Mouse (Mus musculus) cortical plate, adult 2 months (tissue): ENCODE measurements at regions not wholly inside any gene's neighbourhood (a gene's known extent, or its start where the extent isn't known, plus 50 kb on each side); places are given as distances from the start of the nearest gene placed in this dataset.

Experiments used
- H3K27ac ChIP-seq: fragments of 200-500 bp; 2 replicates; pipeline ENCODE4 v1.5.1; 2012; ENCODE audit warnings: low read length, control low read depth, inconsistent platforms; ENCODE audit not compliant: insufficient read depth
- H3K4me1 ChIP-seq: fragments of 200-500 bp; 2 replicates; pipeline ENCODE4 v1.6.1; 2011; ENCODE audit warnings: low read length; ENCODE audit not compliant: control insufficient read depth, insufficient read depth
- H3K4me3 ChIP-seq: fragments of 200-500 bp; 2 replicates; pipeline ENCODE4 v1.5.1; 2011; ENCODE audit warnings: mild to moderate bottlenecking, low read length, control low read depth; ENCODE audit not compliant: insufficient read depth
- CTCF ChIP-seq: fragments of 200-500 bp; IDR thresholded peaks from 2 replicates; pipeline ENCODE4 v1.5.1; 2011; ENCODE audit warnings: mild to moderate bottlenecking, control low read depth, low read length; ENCODE audit not compliant: insufficient read depth; ENCODE audit errors: extremely low read depth
- POLR2A ChIP-seq: fragments of 200-500 bp; IDR thresholded peaks from 2 replicates; pipeline ENCODE4 v1.6.1; 2011; ENCODE audit warnings: mild to moderate bottlenecking, low read length, control low read depth; ENCODE audit not compliant: insufficient read depth; ENCODE audit errors: extremely low read depth

DNA sequence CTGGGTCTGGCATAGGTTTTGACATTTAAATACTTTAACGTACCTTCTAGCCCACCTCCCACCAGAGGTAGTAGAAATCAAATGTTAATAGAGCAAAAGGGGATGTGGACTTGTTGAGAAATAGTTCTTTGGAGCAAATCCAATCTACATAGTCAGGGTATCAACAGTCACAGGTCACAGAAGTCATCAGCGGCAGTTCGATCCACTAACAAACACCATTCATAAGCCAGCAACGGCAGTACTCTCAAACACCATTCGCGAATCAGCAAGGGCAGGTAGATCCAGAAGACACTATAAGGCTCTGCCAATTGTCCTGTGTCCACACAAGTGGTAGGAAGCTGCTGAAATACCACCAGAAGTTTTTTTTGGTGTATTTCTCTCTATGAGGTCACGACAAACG is 374.3 kb upstream of the Sox9 start:
- H3K4me3 ChIP-seq: no peak overlapping the region
- no peaks in the 10 kb centered on the region for H3K4me1 ChIP-seq
- TF ChIP-seq POLR2A: no peak
- no peak for TF ChIP-seq CTCF
- H3K27ac ChIP-seq: no peak overlapping the region

DNA sequence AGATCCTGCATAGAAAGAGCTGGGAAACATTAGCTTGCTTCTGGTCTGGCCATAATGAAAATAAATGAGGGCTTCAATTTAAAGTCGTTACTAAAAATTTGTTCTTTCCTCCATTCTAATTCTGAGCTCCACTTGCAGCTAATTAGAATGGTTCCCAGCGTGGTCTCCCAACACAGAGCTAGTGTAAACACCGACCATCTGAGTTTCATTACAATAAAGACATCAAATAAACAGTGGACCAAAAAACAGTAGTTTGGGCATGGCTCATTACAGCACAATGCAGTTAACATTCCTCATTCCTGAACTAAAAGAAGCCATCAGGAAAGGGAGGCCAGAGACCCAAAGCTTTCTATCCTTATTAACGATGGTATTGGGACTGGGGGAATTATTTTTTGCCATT is 369.6 kb upstream of the Sox9 start:
- Histone ChIP-seq H3K4me1 (no peaks in the 10 kb centered on the region), H3K4me3 (no peak overlapping the region), H3K27ac (no peak overlapping the region)
- TF ChIP-seq CTCF (no peak), POLR2A (no peak)

DNA sequence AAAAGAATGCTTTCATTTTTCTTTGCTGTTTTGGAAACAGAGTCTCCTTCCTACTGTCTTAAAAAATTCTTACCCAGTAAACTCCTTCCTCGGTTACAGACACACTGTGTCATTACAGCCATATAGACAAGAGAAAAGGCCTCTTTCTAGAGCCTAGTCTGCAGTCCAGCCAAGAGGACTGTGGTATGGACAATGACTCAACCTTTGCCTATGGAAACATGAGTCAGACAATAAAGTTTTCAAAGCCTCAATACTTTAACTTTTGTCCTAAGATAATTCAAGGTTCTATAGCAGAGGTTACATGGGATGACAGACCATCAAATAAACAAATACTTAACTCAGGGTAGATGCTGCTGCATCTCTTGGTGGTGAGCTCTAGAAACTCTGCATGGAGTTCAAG is 339.4 kb upstream of the Sox9 start:
- no peak overlapping the region for H3K4me3 ChIP-seq
- H3K27ac ChIP-seq: no peak overlapping the region
- TF ChIP-seq CTCF: no peak
- no peak for TF ChIP-seq POLR2A
- no peaks in the 10 kb centered on the region for H3K4me1 ChIP-seq

DNA sequence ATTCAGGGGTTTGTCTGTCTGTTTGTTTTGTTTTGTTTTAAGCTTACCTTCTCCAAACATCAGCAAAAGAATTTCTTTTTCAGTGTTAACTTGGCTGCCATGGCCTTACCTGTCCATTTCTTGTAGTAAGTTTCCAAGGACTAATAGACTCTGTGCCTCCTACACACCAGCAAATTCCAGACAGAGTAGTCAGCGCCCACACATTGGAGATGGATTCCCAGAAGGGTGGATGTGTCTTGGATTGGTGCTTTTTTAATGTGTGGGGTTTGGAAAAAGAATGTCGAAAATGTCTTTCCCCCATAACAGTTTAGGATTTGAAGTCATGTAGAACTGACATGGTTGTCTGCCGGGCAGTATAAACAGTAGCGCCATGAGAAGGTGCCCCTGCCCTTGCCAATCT is 338.1 kb upstream of the Sox9 start:
- H3K4me1 ChIP-seq: no peaks in the 10 kb centered on the region
- H3K27ac ChIP-seq: no peak overlapping the region
- TF ChIP-seq CTCF (no peak), POLR2A (no peak)
- no peak overlapping the region for H3K4me3 ChIP-seq

DNA sequence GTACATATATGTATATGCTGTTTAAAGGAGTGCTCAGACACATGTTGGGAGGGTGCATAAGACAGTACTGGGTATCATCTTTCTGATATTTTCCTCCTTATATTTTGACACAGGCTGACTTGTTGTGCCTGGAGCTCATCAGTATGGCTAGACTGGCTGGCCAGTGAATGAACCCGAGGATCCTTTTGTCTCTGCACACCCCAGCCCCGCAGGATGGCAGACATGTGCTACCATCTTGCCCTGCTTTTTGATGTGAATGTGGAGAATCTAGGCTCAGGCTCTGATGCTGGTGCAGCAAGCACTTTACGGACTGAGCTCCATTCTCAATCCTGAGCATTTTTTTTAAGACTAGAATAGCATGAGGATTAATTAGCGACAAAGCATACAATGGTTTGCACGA is 332.4 kb upstream of the Sox9 start:
- H3K4me1 ChIP-seq: no peaks in the 10 kb centered on the region
- no peak for TF ChIP-seq POLR2A
- TF ChIP-seq CTCF: no peak
- H3K27ac ChIP-seq: no peak overlapping the region
- H3K4me3 ChIP-seq: no peak overlapping the region

DNA sequence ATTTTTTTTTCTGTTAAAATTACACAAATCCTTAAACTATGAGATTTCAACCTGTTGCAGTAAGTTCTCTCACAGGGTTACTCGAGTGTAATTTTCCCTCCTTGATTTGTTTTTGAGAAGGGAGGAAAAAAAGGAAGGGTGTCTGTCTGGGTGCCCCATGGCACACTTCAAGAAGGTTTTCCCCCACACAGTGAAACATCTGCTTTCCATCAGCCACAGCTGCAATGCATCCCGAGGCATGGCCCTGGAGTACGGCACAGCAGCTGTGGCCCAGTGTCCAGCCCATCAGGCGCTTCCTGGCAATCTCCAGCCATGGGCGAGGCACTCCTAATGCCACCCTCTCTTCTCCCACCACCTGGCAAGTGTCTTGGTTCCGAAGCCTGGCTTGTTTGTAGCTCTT is 331.8 kb upstream of the Sox9 start:
- TF ChIP-seq POLR2A (no peak), CTCF (no peak)
- no peak overlapping the region for H3K27ac ChIP-seq

DNA sequence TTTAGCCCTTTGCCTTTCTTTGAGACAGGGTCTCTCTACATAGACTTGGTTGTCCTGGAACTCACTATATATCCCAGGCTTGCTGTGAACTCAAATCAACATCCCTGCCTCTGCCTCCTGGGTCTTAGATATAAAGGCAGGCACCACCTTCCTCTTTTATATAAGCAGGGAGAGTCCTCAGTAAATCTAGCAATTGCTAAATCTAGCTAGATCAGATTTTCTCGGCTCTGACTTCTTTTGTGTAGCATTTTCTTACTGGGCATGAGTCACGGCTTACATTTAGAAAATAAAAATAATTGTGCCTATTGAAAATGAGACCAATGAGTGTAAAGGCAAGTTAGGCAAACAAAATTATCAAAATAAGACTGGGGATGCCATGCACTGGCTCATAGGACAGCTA is 323.9 kb upstream of the Sox9 start:
- peak overlapping the region; percentile 48 for H3K27ac ChIP-seq
- TF ChIP-seq POLR2A: no peak
- no peak for TF ChIP-seq CTCF

More for the DNA sequence above, 331.8 kb upstream of the Sox9 start:
- H3K4me1 ChIP-seq: no peaks in the 10 kb centered on the region; the same call in 1 of the 2 replicates
- no peak overlapping the region for H3K4me3 ChIP-seq

DNA sequence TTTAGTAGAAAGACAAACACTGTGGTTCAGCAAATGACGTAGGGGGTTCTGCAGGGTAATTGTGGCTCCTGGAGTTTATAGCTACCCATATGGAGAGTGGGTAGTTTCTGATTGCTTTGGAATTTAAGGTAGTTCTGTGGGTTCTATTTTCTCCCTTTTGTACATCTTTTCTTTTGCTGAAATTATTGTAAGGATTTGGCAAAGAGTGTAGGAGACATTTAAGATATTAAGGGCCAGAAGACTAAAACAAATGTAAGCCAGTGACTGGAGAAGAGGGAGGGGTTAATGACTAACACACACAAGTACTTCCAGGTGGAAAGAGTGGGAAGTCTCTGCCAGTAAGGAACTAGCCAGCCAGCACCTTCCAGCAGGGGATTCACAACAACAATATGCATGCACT is 318.9 kb upstream of the Sox9 start:
- H3K27ac ChIP-seq: no peak overlapping the region
- no peak overlapping the region for H3K4me3 ChIP-seq
- TF ChIP-seq POLR2A (no peak), CTCF (no peak)
- H3K4me1 ChIP-seq: peaks cover 2% of the 10 kb centered on the region; the same call in 1 of the 2 replicates

More for the DNA sequence above, 323.9 kb upstream of the Sox9 start:
- Histone ChIP-seq H3K4me3 (no peak overlapping the region), H3K4me1 (peaks cover 1% of the 10 kb centered on the region; the same call in 1 of the 2 replicates)

DNA sequence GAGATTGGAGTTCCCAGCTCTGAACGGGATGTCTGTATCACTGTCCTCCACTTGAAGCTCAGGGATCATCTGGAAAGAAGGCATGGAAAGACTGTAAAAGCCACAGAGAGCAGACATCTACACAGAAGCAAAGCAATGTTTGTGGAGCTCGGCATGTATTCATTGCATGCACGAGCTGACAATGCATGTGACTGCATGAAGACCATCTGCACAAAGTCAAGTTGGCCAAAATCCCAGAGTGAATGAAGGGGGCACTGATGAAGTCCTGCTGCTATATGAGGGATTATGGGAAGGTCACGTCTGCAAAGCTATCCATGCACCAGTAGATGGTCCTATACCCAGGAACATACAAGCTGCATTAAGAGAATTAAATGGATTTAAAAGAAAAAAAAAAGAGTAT is 317.6 kb upstream of the Sox9 start:
- no peak overlapping the region for H3K27ac ChIP-seq
- no peak overlapping the region for H3K4me3 ChIP-seq
- peaks cover 2% of the 10 kb centered on the region; the same call in 1 of the 2 replicates for H3K4me1 ChIP-seq
- no peak for TF ChIP-seq CTCF
- TF ChIP-seq POLR2A: no peak

DNA sequence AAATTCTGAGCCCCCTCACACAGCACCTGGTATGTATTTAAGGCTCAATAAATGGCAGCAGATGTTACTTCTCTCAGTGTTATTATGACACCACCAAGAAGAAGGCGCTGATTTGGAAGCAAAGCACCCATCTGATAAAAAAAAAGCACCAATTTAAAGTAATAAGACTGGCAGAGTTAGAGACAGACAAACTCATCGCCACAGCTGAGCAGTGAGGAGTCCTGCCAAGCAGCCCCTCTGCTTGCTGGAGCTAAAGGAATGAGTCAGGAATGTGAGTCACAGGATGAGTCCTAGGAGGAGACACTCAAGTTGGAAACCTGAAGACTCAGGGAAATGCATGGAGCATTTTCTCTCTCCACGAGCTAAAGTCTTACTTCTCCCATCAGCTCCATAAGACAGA is 311.7 kb upstream of the Sox9 start:
- Histone ChIP-seq H3K27ac (peak overlapping the region; percentile 65; the same call in 1 of the 2 replicates), H3K4me1 (peaks cover 4% of the 10 kb centered on the region; the same call in 1 of the 2 replicates), H3K4me3 (no peak overlapping the region)
- TF ChIP-seq CTCF (no peak), POLR2A (no peak)
